Comparison of ENCODE assay signal across 14 mouse cellular contexts in genomic region chr10:71062151-71062550, GRCm38 (mm10).
DNase-seq lines count a peak whose midpoint lies in the region; ATAC-seq and TF ChIP-seq lines count a peak whose summit lies in the region.
"Had no signal": no experiment of that assay in that cellular context is flagged by ENCODE, and none has a peak within 500 bp of the region (broad histone marks: within the 10 kb centered on the region; RNA-seq: fewer than 3 reads in every experiment).

No protein-coding gene starts in this region.

- intact Hi-C loops in heart, adult 2 months (cut with DNase I) = loop anchor here (5.0 kb wide), 1 partner anchor 55 kb away; no protein-coding TSS in a partner anchor
- intact Hi-C loops in gastrocnemius, postnatal 14 days (cut with DNase I; ENCODE audit: low total_unique reads) = no loop called here

- no peak overlapping the region for H3K4me3 ChIP-seq in heart, adult 2 months
- H3K4me3 ChIP-seq in heart, embryonic 11.5 days (ENCODE audit: low read depth, low read length) = no peak overlapping the region
- H3K4me3 ChIP-seq: forebrain, embryonic 12.5 days had no signal

- no peak overlapping the region for H3K9ac ChIP-seq in heart, adult 2 months (ENCODE audit: low read depth, low read length)
- no peak overlapping the region for H3K9ac ChIP-seq in heart, embryonic 11.5 days (ENCODE audit: low read depth, low read length)
- H3K9ac ChIP-seq: forebrain, embryonic 12.5 days had no signal

- DNase-seq in heart, adult 2 months = peak in 1 of 2 experiments; percentile 49
- DNase-seq in Muller cell, postnatal 12 days (ENCODE audit: inconsistent ontology term) = peak; percentile 14
- peak; percentile 32 for DNase-seq in gastrocnemius, postnatal 14 days
- peak; percentile 76 for DNase-seq in kidney, postnatal 14 days
- DNase-seq in frontal cortex, postnatal 25 days (ENCODE audit: low spot score in 2 of 2) = no peak
- DNase-seq in layer of hippocampus, postnatal 14 days (ENCODE audit: low spot score in 2 of 2) = no peak
- DNase-seq: adrenal gland, postnatal 25 days; cerebellum, adult 11-12 months; embryo, embryonic 11 days; thymus, postnatal 4 days had no signal

- 0 out of 2 replicates have a peak, but pooled peaks have one; percentile 15 for TF ChIP-seq POLR2A in heart, adult 2 months (IDR thresholded peaks at IDR 0.05; ENCODE audit: insufficient read depth, low read depth, low read length)

- no peak overlapping the region for H3K4me2 ChIP-seq in heart, embryonic 11.5 days
- H3K4me2 ChIP-seq: forebrain, embryonic 12.5 days had no signal

- 5% methylated on average over 6 of the region's 6 CpGs for WGBS in heart, adult 2 months
- WGBS in heart, embryonic 11.5 days (ENCODE audit: insufficient replicate concordance) = 57% methylated on average over 6 of the region's 6 CpGs

- H3K27ac ChIP-seq in heart, adult 2 months = peak overlapping the region; percentile 65
- no peak overlapping the region for H3K27ac ChIP-seq in heart, embryonic 11.5 days (ENCODE audit: low read depth, low read length)
- H3K27ac ChIP-seq: forebrain, embryonic 12.5 days had no signal

- ATAC-seq in heart, embryonic 11.5 days (replicated peaks; ENCODE audit: insufficient number of reproducible peaks, low FRiP score, low TSS enrichment) = no peak
- ATAC-seq: CD4-positive, CD25-positive, alpha-beta regulatory T cell, adult 4 months; midbrain, embryonic 16.5 days had no signal

- no peak for TF ChIP-seq EP300 in heart, adult 2 months (IDR thresholded peaks at IDR 0.05; ENCODE audit: insufficient read depth, low read depth, low read length)

- H3K79me2 ChIP-seq in heart, adult 2 months (replicated peaks; ENCODE audit: control insufficient read depth, insufficient read depth, low read length) = no peaks in the 10 kb centered on the region

- no peaks in the 10 kb centered on the region for H3K9me3 ChIP-seq in heart, embryonic 11.5 days (replicated peaks; ENCODE audit: control insufficient read depth, low read length)
- H3K9me3 ChIP-seq: forebrain, embryonic 12.5 days had no signal

- peaks cover 16% of the 10 kb centered on the region for H3K4me1 ChIP-seq in heart, adult 2 months (ENCODE audit: control insufficient read depth, insufficient read depth, low read length)
- H3K4me1 ChIP-seq in heart, embryonic 11.5 days (ENCODE audit: control insufficient read depth, insufficient read depth, low read length) = peaks cover 17% of the 10 kb centered on the region
- H3K4me1 ChIP-seq: forebrain, embryonic 12.5 days had no signal

- H3K36me3 ChIP-seq in heart, adult 2 months (ENCODE audit: control insufficient read depth, insufficient read depth, low read length) = peaks cover 7% of the 10 kb centered on the region
- H3K36me3 ChIP-seq in heart, embryonic 11.5 days (ENCODE audit: control insufficient read depth, insufficient read depth, low read length) = no peaks in the 10 kb centered on the region
- H3K36me3 ChIP-seq: forebrain, embryonic 12.5 days had no signal

- H3K27me3 ChIP-seq in heart, adult 2 months (ENCODE audit: control insufficient read depth, insufficient read depth, low read length) = no peaks in the 10 kb centered on the region
- H3K27me3 ChIP-seq in heart, embryonic 11.5 days (ENCODE audit: control insufficient read depth, insufficient read depth, low read length) = no peaks in the 10 kb centered on the region
- H3K27me3 ChIP-seq: forebrain, embryonic 12.5 days had no signal

- TF ChIP-seq CTCF in heart, adult 2 months (IDR thresholded peaks at IDR 0.05) = no peak

Comparison
In these comparisons a context has a peak if more than half of its experiments do, and no peak if none do; other contexts are left out.
1. DNase-seq: peak in Muller cell, postnatal 12 days (single experiment), gastrocnemius, postnatal 14 days (single experiment) and kidney, postnatal 14 days (single experiment); none in frontal cortex, postnatal 25 days (0 of 2) and layer of hippocampus, postnatal 14 days (0 of 2).